Mouse (Mus musculus) spleen, embryonic (tissue): ENCODE data around the gene 3300002I08Rik.
"Not testable (repeated sequence)": the region's sequence is repeated elsewhere in the genome, so short reads cannot be mapped to it uniquely, and the experiment has no call there.

ENCODE experiments used
- CTCF ChIA-PET: fragments of 350-600 bp; sonication (Branson Sonifier 250); formaldehyde crosslinking; loops from one replicate; lab custom pipeline; 2022; lab: Charles Lee

Gene 3300002I08Rik

DNA sequence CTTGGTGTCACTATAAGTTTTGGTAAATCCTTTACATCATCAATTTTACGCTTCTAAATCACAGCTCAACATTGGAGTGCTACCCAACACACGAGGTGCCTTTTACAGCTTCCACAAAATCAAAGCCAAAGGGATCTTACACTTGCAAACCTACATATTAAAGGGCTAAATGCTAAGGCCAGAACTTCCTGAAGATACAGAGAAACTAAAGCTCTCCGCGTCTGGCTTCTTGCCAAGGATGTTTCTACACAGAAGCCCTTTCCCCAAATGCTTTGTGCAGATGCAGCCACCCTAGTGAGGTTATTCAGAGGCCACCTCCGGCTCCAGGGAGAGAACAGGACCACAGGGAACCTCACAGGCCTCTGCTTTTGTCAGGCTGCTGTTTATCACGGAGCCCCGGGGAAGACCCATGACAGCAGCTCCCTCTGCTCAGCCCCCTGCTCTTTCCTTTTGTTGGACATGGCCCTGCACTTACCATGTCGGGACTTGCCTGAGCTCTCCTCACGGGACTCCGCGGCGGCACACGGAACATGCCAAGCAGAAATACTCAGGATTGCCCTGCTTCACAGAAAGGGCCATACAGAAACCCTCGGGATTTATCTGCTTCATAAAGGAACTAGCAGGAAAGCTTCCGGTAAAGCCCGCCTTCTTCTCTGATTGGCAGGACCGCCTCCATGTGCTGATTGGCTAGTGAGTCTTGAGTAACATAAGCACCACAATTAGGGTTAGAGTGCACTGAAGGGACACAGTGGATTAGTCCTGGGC lies at the start of gene 3300002I08Rik:
TSS of gene 3300002I08Rik (minus strand) at position 653 of the 765 bp plus-strand sequence.
- CTCF ChIA-PET: interaction anchor here (0.7 kb wide), 1 partner anchor 56 kb away, joined by 3 read pairs; no protein-coding TSS in a partner anchor

DNA sequence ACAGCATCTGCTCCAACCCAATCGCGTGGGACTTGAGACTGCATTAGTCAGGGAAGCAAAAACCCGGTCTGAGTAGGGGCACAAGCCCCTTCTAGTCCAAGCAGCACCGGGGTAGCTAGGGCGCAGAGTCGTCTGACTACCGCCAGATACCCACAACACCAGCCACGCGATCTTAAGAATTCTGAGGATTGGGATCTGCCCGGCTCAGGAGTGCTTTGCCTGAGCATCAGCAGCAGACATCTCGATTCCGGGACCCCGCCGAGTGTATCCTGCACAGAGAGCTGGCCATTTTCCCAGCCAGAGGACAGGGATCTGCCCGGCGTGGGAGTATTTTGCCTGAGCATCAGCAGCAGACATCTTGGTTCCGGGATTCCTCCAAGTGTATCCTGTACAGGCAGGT lies 49.6 kb upstream of the 3300002I08Rik start:
- CTCF ChIA-PET: not testable (repeated sequence)

DNA sequence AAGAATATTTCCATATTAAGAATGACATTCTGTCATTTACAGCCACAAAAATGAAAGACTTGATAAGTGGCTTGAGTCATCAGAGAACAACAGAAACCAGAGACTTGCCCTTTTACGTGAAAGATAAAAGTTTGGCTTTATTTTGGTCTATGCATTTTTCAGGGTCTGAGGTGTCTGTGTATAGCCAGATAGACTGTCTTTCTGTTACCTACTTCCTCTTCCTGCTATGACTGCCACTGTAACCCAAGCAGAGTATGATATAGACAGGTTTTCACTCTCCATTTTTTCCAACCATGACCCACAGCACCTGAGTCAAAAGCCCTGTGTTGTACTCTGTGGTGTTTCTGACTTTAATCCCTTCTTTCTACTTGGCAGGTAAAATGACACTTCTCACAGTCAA lies 27.6 kb upstream of the 3300002I08Rik start:
- CTCF ChIA-PET: no interaction called here

DNA sequence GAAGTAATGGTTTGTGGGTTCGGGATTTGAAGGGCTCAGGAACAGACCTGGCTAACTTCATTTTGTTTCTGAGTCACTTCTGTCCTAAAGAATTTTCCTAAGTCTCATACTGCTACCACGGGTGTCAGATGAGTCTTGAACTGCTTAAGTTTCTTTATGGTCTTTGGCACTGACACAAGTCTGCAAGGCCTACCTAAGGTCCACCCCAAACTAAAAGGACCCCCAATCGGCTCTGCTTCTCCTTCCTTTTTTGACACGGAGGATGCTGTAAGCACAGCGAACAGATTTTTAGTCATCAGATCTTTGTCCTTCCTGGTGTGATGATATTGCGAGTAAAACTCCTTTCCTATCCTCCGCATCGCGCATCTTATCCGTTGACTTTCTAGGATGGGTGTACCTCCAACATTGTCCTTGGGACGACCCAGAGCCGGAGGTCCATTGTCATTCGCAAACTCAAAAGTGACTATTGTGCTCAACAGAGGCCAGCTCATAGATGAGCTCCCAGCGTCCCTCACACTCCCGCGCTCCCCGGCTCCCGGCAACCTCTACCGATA lies 23.1 kb upstream of the 3300002I08Rik start:
- CTCF ChIA-PET: interaction anchor here (0.5 kb wide), 1 partner anchor 35 kb away, joined by 3 read pairs; no protein-coding TSS in a partner anchor

DNA sequence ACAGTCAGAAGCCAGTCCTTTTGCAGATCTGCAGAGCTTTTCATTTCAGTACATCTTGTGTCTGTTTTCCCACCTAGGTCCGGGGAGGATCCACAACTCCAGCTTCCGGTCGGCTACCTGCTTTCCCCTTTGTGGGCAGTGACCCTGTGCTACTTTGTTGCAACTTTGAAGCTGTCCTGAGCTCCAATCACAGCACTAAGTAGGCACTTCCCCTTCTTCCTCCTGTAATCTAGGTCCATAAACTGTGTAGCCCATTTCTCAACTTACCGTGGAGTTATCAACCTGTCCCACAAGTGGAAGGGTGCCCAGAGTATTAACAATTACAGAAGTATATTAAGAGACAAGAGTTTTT lies 289 bp upstream of the 3300002I08Rik start:
- CTCF ChIA-PET: no interaction called here

DNA sequence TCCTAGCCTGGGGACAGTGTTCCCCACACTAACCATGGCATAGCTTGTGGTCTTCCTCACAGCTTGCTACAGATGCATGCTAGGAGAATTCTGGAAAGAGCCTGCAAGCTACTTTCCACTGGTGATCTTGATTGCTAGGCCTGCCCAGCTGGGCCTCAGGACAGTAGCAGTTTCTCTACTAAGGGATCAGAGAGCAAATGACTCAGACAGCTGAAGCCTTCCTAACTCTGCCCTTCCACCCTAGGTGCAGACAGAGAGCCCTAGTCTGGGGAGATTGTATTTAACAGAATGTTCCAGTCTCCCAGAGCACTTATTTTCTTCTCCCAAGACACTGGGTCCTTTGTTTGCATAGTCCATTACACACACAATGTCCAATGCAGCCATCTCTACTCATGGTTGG lies 5.4 kb downstream of the 3300002I08Rik start:
- CTCF ChIA-PET: not testable (repeated sequence)

DNA sequence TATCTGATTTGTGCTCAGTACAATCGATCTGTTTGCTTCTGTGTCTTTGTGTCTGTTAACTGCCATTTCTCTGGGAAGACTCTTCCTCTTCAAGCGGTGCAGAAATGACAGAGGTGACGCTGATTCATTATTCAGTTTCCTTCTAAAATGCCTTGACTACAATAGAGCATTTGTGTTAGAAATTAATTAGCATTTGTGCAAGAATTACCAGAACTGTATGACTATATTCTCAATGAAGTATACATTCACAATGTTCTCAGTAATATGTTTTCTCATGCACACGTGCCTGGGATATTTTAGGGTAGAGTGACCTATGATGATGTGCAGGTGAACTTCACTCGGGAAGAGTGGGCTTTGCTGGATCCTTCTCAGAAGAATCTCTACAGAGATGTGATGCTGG lies 39.2 kb downstream of the 3300002I08Rik start, which contains the start of gene Gm10130:
TSS of gene Gm10130 (plus strand) at position 301 of the 400 bp plus-strand sequence.
- CTCF ChIA-PET: no interaction called here

DNA sequence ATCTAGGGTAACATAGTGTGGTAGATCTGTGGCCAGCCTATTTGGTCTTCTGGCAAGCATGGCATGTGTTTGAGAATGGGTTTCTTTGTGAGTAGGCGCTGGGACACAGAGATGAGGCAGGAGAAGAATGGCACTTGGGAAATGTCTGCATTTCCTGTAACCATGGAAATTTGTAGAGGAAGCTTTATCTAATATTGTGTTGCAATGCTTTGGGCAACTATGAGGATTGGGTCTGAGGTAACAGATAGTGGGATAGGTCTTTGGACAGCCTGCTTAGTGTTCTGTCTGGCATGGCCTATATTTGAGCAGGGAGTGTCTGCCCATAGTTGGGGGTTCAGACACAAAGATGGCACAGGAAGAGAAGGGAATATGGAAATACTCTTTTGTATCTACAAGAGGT lies 43.6 kb downstream of the 3300002I08Rik start:
- CTCF ChIA-PET: no interaction called here

DNA sequence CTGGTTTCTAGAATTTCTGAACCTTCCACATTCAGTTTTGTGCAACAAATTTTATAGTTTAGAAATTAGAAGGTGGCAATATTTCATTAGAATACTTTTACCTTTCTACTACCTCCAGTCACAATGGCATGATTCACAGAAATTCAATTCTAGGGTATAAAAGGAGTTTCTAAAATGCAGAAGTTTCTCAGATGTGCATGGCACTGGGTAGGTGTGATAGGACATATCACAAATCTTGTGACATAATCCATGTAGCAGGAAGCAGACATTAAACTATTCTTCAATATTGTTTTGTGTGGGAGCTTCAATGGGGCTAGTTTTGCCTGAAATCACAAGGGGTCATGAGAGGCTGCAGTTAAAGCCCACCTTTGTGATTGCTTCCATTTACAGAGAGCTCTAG lies 46.4 kb downstream of the 3300002I08Rik start:
- CTCF ChIA-PET: no interaction called here

DNA sequence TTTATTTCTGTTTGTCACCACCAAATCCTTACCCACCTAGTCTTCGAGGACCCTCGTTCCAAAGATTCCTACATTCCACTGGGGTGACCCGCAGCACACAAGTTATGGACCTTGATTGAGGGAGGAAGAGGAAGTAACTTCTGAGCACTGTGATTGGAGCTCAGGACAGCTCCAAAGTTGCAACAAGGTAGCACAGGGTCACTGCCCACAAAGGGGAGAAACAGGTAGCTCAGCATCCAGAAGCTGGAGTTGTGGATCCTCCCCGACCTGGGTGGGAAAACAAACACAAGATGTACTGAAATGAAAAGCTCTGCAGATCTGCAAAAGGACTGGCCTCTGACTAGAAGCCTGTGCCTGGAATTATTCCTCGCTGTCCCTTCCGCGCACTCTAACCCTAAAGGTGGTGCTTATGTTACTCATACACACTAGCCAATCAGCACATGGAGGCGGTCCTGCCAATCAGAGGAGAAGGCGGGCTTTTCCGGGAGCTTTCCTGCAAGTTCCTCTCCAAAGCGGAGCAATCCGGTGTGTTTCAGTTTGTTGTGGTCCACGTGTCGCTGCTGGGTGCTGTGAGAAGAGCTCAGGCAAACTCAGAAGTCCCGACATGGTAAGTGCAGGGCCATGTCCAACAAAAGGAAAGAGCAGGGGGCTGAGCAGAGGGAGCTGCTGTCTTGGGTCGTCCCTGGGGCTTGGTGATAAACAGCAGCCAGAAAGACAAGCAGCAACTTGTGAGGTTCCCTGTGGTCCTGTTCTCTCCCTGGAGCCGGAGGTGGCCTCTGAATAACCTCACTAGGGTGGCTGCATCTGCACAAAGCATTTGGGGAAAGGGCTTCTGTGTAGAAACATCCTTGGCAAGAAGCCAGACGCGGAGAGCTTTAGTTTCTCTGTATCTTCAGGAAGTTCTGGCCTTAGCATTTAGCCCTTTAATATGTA lies 51.3 kb downstream of the 3300002I08Rik start:
- CTCF ChIA-PET: not testable (repeated sequence)

DNA sequence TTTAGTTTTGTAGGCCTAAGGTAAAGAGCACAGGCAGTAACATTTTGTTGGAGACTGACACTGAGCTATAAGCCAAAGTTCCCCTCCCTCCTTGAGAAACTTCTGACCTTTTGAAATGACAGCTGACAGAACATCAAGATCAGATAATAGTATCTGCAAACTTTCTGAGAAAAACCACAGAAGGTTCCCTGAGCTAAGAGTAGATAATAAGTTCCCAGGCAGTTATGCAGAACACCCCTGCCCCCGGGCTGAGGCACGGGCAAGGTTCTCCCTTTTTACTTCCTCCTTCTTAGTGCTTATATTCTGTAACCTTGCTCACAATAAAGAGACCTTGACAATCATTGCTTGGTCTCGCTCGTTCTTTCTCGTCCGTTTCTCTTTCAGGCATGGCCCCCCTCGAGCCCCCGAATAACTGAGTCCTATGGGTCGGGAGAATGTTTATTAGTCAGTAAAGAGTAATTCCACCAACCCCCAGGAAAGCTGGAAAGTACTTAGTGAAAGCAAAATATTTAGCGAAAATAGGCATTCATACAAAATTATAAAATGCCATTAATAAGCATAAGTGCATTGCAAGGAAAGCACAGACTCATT lies 55.3 kb downstream of the 3300002I08Rik start:
- CTCF ChIA-PET: no interaction called here

DNA sequence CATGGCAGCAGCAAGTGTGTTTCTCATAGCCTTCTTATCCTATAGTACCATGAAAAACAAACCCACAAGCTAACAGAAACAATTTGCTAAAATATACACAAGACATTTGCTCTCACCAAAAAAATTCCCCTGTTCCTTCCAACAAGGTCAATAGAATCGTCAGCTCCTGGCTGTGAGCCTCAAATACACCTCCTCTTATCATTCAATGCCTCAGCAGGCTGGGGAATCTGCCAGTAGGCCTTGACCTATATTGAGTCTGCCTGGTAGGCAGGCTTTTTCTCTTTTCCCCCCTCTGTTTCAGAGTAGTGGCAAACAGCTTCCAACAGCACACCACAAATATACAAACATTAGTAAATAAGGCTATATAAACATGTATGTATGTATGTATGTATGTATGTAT lies 63.5 kb downstream of the 3300002I08Rik start:
- CTCF ChIA-PET: no interaction called here

DNA sequence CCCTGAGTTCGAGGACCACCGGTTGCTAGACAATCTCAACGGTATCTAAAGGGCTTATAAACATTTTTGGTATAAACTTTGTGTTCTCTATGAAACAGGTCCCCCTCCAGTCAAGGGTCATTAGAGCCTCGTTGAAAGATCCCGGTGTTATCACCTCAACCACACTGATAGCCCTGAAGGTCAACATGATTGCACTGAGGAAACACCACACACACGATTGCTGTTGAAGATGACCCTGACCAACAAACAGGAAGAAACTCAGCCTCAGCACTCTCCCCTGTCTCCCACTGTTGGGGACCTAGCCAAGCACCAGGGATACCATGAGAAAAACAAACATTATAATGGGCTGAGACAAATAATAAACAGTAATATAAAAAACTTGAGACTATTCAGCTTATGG lies 68.9 kb downstream of the 3300002I08Rik start:
- CTCF ChIA-PET: no interaction called here
